Mouse (Mus musculus): Measurements from ENCODE around the gene Ptbp2.

Ptbp2 gene

GRCm38 (mm10) chr3:119701467-119701866, 82.8 kb downstream of the Ptbp2 start:
- intact Hi-C loops (cut with DNase I) = no loop called here

DNA sequence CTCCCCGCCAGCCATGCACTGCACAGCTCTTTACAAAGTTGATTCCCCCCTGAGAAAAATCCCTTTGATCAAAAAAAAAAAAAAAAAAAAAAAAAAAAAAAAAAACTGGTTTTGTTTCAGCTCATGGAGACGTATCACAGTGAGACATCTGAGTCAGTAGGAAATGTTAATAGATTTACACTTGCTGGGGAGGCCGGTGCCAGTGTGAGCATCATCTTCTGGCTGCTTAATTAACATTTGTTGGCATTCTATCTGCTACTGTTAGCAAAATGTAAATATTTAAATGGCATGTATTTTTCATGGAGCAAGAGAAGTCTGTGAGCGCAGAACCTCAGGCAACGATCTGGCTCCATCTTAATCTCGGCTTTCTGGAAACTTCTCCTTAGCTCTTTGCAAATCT, 99.5 kb downstream of the Ptbp2 start:
- intact Hi-C loops (cut with DNase I) = no loop called here

Small RNA genes within 50 kb of the gene (microRNA-seq; reads per million reads assigned to microRNA genes)
- 0 reads per million in 2 experiments for gene Gm24744

Measured in adrenal gland (tissue).